Mouse (Mus musculus) embryonic fibroblast, embryonic 13.5 days (primary cell): ENCODE measurements around the gene Nktr.

Experiments
- CTCF ChIP-seq: IDR thresholded peaks from 2 replicates; pipeline ENCODE4 v1.5.1; 2011; ENCODE audit warnings: mild to moderate bottlenecking, control low read depth, low read length, moderate library complexity, borderline replicate concordance; ENCODE audit not compliant: insufficient read depth
- POLR2A ChIP-seq: IDR thresholded peaks from 2 replicates; pipeline ENCODE4 v1.6.1; 2011; ENCODE audit warnings: low read depth, mild to moderate bottlenecking, control low read depth, low read length, moderate library complexity

- TF ChIP-seq POLR2A (no peak), CTCF (no peak)
Measured at GRCm38 (mm10) chr9:121776511-121776910, 57.5 kb downstream of the Nktr start.
